Mouse (Mus musculus) hindbrain, postnatal 0 days (tissue): ENCODE measurements around the gene Fgf8. TPM values are rescaled to one million over a fixed set of nuclear protein-coding genes. Genes with fewer than 3 reads are reported as not detected.

Experiments used
- ATAC-seq: fragments of 200-750 bp; cut with Nextera tagmentation; 2 replicates; pipeline ENCODE4 v1.8.0; 2017; ENCODE audit warnings: mild to moderate bottlenecking, moderate TSS enrichment, moderate library complexity
- DNase-seq: peaks from one replicate; pipeline ENCODE4 v3.0.0-alpha.2; 2015; ENCODE audit warnings: low spot score
- H3K27ac ChIP-seq: fragments of 300-500 bp; sonication (generic); 2 replicates; pipeline ENCODE4 v1.5.1; 2014; ENCODE audit warnings: mild to moderate bottlenecking
- H3K27me3 ChIP-seq: fragments of 300-500 bp; sonication (generic); 2 replicates; pipeline ENCODE4 v1.6.1; 2014; ENCODE audit warnings: low read length, mixed read lengths; ENCODE audit not compliant: insufficient read depth
- H3K36me3 ChIP-seq: fragments of 300-500 bp; sonication (generic); 2 replicates; pipeline ENCODE4 v1.6.1; 2014; ENCODE audit warnings: low read length, mixed read lengths; ENCODE audit not compliant: insufficient read depth
- H3K4me1 ChIP-seq: fragments of 300-500 bp; sonication (generic); 2 replicates; pipeline ENCODE4 v1.6.1; 2014; ENCODE audit warnings: antibody characterized with exemption, low read length, mixed read lengths; ENCODE audit not compliant: insufficient read depth
- H3K4me2 ChIP-seq: fragments of 300-500 bp; sonication (generic); 2 replicates; pipeline ENCODE4 v1.6.1; 2014; ENCODE audit warnings: low read depth, mild to moderate bottlenecking, low read length, moderate library complexity, mixed read lengths
- H3K4me3 ChIP-seq: fragments of 300-500 bp; sonication (generic); 2 replicates; pipeline ENCODE4 v1.5.1; 2014; ENCODE audit warnings: low read length
- H3K9ac ChIP-seq: fragments of 300-500 bp; sonication (generic); replicated peaks from 2 replicates; pipeline ENCODE4 v1.6.1; 2014; ENCODE audit warnings: mild to moderate bottlenecking, low read length, moderate library complexity, mixed read lengths
- H3K9me3 ChIP-seq: fragments of 300-500 bp; sonication (generic); 2 replicates; pipeline ENCODE4 v1.6.1; 2016; ENCODE audit warnings: low read length, mixed read lengths
- CTCF ChIP-seq: IDR thresholded peaks from 2 replicates; pipeline ENCODE4 v1.5.1; 2016; ENCODE audit warnings: antibody characterized with exemption, control low read depth, low read depth
- WGBS: fragments of 180-500 bp; shearing (Covaris S2); extraction: QIAGEN DNeasy Blood & Tissue Kit; methylation state at CpG from one replicate; pipeline ENCODE4 v1.1.7; 2014; 5-methylcytosine and 5-hydroxymethylcytosine counted together
- polyA plus RNA-seq: library from polyadenylated mRNA; unstranded; fragments of >200 nt; fragmentation: Nextera tagmentation; extraction: Ambion mirVana; gene quantifications from 2 replicates; pipeline ENCODE4 v1.2.1, GENCODE M21; 2015
- total RNA-seq: library from RNA; depleted of rRNA; stranded (reverse); fragments of >200 nt; gene quantifications from 2 replicates; pipeline ENCODE4 v1.2.3, GENCODE M21; 2014

The Fgf8 gene
- total and polyA plus RNA-seq, 2 experiments from 2014 or later: 1.3 to 2.6 TPM

- no peak for ATAC-seq
- no peaks in the 10 kb centered on the region for H3K36me3 ChIP-seq
- no peak overlapping the region for H3K9ac ChIP-seq
- H3K4me3 ChIP-seq: no peak overlapping the region
- no peak overlapping the region for H3K27ac ChIP-seq
- H3K4me1 ChIP-seq: peaks cover 17% of the 10 kb centered on the region
- TF ChIP-seq CTCF: no peak
- WGBS: 58% methylated on average over 10 of the region's 10 CpGs
- no peaks in the 10 kb centered on the region for H3K9me3 ChIP-seq
- H3K27me3 ChIP-seq: peaks cover 76% of the 10 kb centered on the region
- no peak for DNase-seq
- H3K4me2 ChIP-seq: no peak overlapping the region
Measured at GRCm38 (mm10) chr19:45737846-45738484, 4.8 kb downstream of the Fgf8 start.

GRCm38 (mm10) chr19:45737208-45737845, 5.4 kb downstream of the Fgf8 start:
- H3K36me3 ChIP-seq: no peaks in the 10 kb centered on the region
- no peak overlapping the region; the same call in 1 of the 2 replicates for H3K9ac ChIP-seq
- TF ChIP-seq CTCF: no peak
- ATAC-seq: peak; percentile 53
- H3K27ac ChIP-seq: no peak overlapping the region
- peaks cover 81% of the 10 kb centered on the region for H3K27me3 ChIP-seq
- peak; percentile 24 for DNase-seq
- peak overlapping the region; percentile 55 for H3K4me2 ChIP-seq
- no peaks in the 10 kb centered on the region for H3K9me3 ChIP-seq
- 12% methylated on average over 23 of the region's 23 CpGs for WGBS
- H3K4me3 ChIP-seq: peak overlapping the region; percentile 24
- peaks cover 14% of the 10 kb centered on the region for H3K4me1 ChIP-seq

GRCm38 (mm10) chr19:45736855-45737207, 5.9 kb downstream of the Fgf8 start:
- TF ChIP-seq CTCF: no peak
- H3K36me3 ChIP-seq: no peaks in the 10 kb centered on the region
- H3K4me3 ChIP-seq: peak overlapping the region; percentile 24
- H3K4me2 ChIP-seq: peak overlapping the region; percentile 55
- H3K27ac ChIP-seq: no peak overlapping the region
- H3K4me1 ChIP-seq: peaks cover 13% of the 10 kb centered on the region
- H3K27me3 ChIP-seq: peaks cover 79% of the 10 kb centered on the region
- H3K9ac ChIP-seq: peak overlapping the region; percentile 22; the same call in 1 of the 2 replicates
- ATAC-seq: peak; percentile 35; the same call in 1 of the 2 replicates
- no peaks in the 10 kb centered on the region for H3K9me3 ChIP-seq
- WGBS: 1% methylated on average over 28 of the region's 28 CpGs
- DNase-seq: peak; percentile 53

GRCm38 (mm10) chr19:45736241-45736640, 6.5 kb downstream of the Fgf8 start:
- H3K9ac ChIP-seq: no peak overlapping the region
- H3K9me3 ChIP-seq: no peaks in the 10 kb centered on the region
- no peak overlapping the region for H3K4me3 ChIP-seq
- no peak overlapping the region for H3K4me2 ChIP-seq
- TF ChIP-seq CTCF: no peak
- DNase-seq (no peak), ATAC-seq (no peak)
- H3K27ac ChIP-seq: no peak overlapping the region
- no peaks in the 10 kb centered on the region for H3K36me3 ChIP-seq
- peaks cover 10% of the 10 kb centered on the region for H3K4me1 ChIP-seq
- peaks cover 75% of the 10 kb centered on the region for H3K27me3 ChIP-seq
- 31% methylated on average over 1 of the region's 1 CpGs for WGBS

- no peak for ATAC-seq
Measured at GRCm38 (mm10) chr19:45734762-45735161, 8.0 kb downstream of the Fgf8 start.

GRCm38 (mm10) chr19:45734191-45734590, 8.5 kb downstream of the Fgf8 start:
- ATAC-seq (no peak), DNase-seq (no peak)
- Histone ChIP-seq H3K9ac (no peak overlapping the region), H3K4me2 (no peak overlapping the region), H3K27ac (no peak overlapping the region), H3K4me1 (peaks cover 10% of the 10 kb centered on the region), H3K36me3 (no peaks in the 10 kb centered on the region), H3K4me3 (no peak overlapping the region), H3K9me3 (no peaks in the 10 kb centered on the region), H3K27me3 (peaks cover 57% of the 10 kb centered on the region)
- 70% methylated on average over 5 of the region's 5 CpGs for WGBS
- no peak for TF ChIP-seq CTCF

More at GRCm38 (mm10) chr19:45734762-45735161, 8.0 kb downstream of the Fgf8 start:
- H3K4me1 ChIP-seq: peaks cover 10% of the 10 kb centered on the region
- H3K27me3 ChIP-seq: peaks cover 63% of the 10 kb centered on the region
- DNase-seq: no peak
- no peak for TF ChIP-seq CTCF
- H3K9ac ChIP-seq: no peak overlapping the region
- no peaks in the 10 kb centered on the region for H3K9me3 ChIP-seq
- H3K4me3 ChIP-seq: no peak overlapping the region
- no peak overlapping the region for H3K4me2 ChIP-seq
- H3K36me3 ChIP-seq: no peaks in the 10 kb centered on the region
- WGBS: 43% methylated on average over 7 of the region's 7 CpGs
- no peak overlapping the region for H3K27ac ChIP-seq

- H3K27me3 ChIP-seq: peaks cover 55% of the 10 kb centered on the region
- DNase-seq: no peak
- H3K9me3 ChIP-seq: no peaks in the 10 kb centered on the region
- no peak for TF ChIP-seq CTCF
- WGBS: 19% methylated on average over 10 of the region's 10 CpGs
- H3K4me3 ChIP-seq: no peak overlapping the region
- H3K4me2 ChIP-seq: no peak overlapping the region
- ATAC-seq: no peak
- H3K27ac ChIP-seq: no peak overlapping the region
- H3K36me3 ChIP-seq: no peaks in the 10 kb centered on the region
- peaks cover 10% of the 10 kb centered on the region for H3K4me1 ChIP-seq
- H3K9ac ChIP-seq: no peak overlapping the region
Measured at GRCm38 (mm10) chr19:45733564-45733963, 9.2 kb downstream of the Fgf8 start.
